Mouse (Mus musculus): ENCODE results near the gene Vmn2r15. TPM values are rescaled to one million over a fixed set of nuclear protein-coding genes. Genes with fewer than 3 reads are reported as not detected.

The Vmn2r15 gene
- not detected for polyA plus RNA-seq (2017; shearing (Covaris generic))

DNA sequence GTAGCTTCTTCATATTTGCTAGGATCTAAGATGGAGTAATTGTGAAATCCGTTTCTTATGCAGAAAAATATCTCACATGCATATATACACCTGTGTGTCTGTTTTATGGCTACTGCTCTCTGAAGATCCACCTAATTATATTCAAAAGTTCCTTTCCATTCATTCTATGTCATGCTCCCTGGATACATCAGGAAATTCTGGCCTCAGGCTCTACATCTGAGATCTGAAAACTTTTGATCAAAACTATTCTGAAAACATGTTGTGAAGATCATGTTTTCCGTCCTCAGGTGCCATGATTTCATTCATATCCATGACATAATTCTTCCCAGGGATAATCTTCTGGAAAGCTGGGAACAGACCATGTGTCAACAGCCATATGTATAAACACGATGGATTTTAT is at the start of gene Vmn2r15:
Gene Vmn2r15, minus strand, starts transcription at position 101 of the 400 bp plus-strand sequence.

DNA sequence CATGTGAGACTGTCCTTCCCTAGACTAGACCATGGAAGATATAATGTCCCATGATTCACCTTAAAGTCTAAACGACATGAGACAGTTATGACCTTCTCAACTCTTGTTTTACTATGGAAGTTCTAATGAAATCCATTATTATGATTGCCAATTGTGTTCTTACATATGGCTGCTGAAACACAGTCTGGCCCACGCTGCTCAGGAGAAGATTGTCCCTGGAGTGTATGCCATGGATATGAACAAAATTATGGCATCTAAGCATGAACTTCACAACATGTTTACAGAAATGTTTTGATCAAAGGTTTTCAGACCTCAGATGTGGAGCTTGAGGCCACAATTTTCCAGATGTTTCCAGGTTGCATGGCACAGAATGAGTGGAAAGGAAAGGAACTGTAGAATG is 32.4 kb upstream of the Vmn2r15 start, which contains the start of gene Vmn2r16:
Gene Vmn2r16, plus strand, starts transcription at position 301 of the 400 bp plus-strand sequence.

Other genes starting within 250 kb of the Vmn2r15 start
- 0.09 TPM for gene Vmn2r11, start 238.1 kb downstream of the Vmn2r15 start, polyA plus RNA-seq (2017; shearing (Covaris generic))
- gene Vmn2r12, start 199.7 kb downstream of the Vmn2r15 start, polyA plus RNA-seq (2017; shearing (Covaris generic)) = not detected
- not detected for gene Vmn2r13, start 105.4 kb downstream of the Vmn2r15 start, polyA plus RNA-seq (2017; shearing (Covaris generic))
- not detected for gene Vmn2r14, start 72.9 kb downstream of the Vmn2r15 start, polyA plus RNA-seq (2017; shearing (Covaris generic))
- gene Vmn2r16, start 32.5 kb upstream of the Vmn2r15 start, polyA plus RNA-seq (2017; shearing (Covaris generic)) = not detected
- not detected for gene Vmn2r17, start 122.0 kb upstream of the Vmn2r15 start, polyA plus RNA-seq (2017; shearing (Covaris generic))